Mouse (Mus musculus) cerebral cortex, adult 2 months (tissue): ENCODE results near the gene Syn2.

Experiments
- WGBS: fragments of 180-500 bp; shearing (Covaris S2); methylation state at CpG from one replicate; pipeline ENCODE4 v1.1.7; 2018; 5-methylcytosine and 5-hydroxymethylcytosine counted together

Syn2 gene

DNA sequence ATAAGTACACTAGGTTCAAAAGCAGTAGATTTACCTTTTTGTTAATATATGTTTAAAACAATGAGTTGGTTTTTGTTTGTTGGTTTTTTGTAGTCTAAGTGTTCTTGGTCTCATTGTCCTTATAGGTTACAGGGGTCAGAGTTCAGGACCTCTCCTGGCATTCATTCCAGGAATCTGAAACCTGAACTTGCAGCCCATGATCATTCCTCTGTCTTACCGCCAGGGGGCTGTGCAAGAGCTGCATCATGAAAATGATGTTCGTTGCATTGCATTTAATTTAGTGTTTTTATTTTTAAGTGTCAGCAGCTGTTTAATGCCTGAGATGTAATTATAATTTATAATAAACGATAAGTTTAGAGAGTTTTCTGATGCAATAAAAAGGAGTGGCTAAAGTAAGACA is 40.1 kb downstream of the Syn2 start:
- 24% methylated on average over 3 of the region's 3 CpGs for WGBS

DNA sequence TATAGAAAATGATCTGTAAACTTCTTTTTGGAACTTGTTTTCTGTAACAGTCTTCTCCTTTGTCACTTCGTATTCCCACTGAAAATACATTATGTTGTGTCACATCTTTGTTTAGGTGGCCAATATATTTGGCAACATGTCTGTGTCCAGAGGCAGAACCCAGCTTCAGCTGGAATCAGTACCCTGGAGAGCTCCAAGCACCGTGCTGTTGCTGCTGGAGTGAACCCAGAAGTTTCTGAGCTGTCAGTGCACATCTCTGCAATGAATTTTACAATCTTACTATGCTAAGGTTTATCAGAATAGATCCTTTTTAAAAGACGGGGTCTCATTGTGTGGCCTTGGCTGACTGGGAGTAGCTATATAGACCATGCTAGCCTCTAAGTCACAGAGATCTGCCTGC is 44.1 kb downstream of the Syn2 start:
- WGBS, result 28% methylated on average over 3 of the region's 3 CpGs

DNA sequence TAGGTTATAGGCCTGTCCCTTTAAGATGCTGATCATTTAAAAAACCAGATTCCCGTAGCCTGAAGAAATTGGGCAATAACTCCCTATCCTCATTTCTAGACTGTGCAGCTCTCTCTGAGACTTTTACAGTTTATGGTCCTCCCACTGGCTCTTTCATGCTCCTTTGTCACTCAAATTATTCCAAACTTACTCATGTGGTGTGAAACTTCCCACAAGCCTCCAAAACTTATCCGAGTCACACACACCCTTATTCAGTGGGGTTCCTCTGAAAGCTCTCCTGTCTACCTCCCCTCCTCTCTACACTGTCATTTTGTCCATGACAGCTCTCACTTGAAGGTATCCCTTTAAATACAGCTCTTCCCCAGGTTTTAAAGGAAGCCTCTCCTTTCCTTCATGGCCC is 46.4 kb downstream of the Syn2 start:
- WGBS, result 38% methylated on average over 2 of the region's 2 CpGs

DNA sequence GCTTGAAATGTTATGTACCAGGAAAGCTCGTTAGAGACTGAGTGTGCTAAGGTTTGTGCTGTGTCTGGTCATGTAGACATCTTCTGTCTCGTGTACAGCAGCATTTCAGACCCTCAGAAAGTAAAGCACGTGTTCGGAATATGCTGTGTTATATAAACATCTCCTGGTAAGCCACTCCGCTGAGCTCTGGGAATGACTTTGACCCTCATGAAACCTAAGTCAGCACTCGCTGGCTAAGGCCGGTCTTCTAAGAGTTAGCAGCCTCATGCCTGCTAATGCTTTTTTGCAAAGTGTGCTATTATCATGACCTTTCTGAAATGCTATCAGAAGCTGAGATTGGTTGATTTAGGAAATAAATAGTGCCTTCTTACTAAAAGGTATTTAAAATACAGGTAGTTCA is 56.4 kb downstream of the Syn2 start:
- WGBS, result 69% methylated on average over 7 of the region's 7 CpGs

DNA sequence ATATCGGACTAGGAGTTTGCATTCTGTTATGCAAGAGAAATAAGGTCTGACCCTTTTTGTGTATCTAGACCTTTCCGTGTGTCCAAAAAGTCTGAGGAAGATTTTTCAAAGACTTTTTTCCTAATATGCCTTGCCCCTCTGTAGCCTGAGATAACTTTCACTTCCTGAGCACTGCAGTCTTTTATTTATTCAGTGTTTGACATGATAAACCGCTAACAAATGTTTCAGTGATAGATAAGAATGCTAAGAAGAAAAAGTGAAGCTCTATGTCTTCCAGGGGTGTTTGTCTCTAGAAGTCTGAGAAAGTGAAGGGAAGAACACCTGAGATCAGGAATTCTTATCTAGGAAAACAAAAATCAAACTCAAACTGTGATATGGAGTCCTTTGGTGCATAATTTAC is 66.1 kb downstream of the Syn2 start:
- 77% methylated on average over 3 of the region's 3 CpGs for whole genome bisulfite sequencing

DNA sequence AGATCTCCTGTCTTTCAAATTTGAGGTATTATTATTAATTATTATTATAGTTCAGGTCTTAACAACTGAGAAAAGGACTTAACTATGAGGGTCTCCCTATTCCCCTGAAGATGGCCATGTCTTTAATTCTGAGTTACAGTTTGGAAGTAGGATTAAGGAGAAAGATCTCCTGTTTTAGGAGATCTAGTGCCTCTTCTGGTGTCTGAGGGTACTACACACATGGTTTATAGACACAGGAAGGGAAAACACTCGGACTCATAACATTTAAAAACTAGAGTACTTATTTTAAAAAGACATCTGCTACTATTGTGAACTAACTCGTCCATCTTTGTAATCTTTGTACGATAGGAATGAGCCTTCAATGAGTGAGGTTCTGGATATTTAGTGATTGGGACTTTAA is 68.3 kb downstream of the Syn2 start:
- WGBS, result 63% methylated on average over 3 of the region's 3 CpGs

DNA sequence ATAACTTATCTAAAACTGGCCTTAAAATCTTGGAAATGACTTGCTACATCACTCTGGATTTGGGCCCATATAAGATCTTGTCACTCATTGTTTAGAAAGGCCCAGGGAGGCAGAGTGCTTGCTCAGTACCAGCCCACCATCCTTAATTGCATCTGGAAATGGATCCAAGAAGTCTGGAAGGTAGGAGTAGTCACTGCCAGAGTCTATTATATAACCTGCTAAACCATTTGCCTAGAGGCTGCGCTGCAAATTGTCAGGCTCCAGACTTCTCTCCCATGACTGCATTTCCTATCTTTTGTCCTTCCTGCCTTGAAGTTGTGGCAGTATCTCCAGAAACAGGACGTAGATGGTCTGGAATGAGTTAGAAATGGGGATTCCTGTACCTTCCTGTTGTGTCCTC is 75.5 kb downstream of the Syn2 start:
- 23% methylated on average over 2 of the region's 2 CpGs for WGBS

DNA sequence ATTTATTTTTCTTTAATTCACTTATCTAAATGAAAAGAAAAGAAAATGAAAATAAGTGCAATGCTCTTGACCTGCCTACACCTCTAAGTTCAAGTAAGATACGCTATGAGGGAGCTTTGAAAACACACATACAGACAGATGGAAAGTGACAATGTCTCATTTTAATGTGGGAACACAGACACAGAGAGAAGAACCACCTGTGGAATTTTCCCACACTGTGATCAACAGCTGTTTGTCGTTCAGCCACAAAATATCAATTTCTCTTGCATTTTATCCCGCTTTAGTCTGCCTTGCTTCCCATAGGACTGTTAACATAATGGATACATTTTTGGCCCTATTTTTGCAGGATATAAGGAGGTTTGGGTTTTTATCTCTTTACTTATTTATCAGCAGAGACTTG is 76.1 kb downstream of the Syn2 start:
- WGBS, result 71% methylated on average over 3 of the region's 3 CpGs

DNA sequence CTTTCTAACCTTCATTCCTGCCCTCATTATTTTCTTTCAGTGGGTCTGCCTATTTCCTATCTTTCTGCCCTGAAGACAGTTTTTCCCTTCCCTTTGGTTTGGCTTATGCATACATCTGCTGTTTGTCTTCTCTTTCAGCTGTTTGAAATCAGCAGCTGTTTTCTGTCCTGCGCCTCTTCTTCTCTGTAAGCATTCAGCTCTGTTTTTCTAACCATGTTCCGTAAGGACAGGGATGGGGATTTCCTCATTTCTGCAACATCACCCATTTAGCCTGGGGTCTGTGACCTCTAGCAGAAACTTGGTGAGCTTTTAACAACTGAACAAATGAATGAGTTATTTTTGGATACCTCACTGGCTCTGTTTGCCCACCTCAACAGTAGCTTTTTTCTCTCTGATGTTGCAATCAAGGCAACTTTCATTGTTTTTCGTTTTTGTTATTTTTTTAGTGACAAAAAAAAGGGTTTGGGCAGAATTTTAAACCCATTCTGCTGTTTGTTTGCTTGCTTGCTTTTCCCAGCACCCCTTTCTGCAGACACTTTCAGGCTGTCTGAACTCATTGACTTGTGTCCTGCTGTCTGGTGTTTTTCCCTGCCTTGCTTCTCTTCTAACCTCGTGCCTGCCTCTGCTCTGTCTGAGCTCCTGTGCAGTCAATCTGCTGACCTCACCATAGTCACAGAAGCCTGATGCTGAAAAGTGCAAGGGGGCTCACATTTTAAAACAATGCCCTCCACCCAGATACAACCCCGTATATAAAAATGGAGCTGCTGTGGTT is 77.6 kb downstream of the Syn2 start:
- WGBS, result 63% methylated on average over 5 of the region's 5 CpGs

DNA sequence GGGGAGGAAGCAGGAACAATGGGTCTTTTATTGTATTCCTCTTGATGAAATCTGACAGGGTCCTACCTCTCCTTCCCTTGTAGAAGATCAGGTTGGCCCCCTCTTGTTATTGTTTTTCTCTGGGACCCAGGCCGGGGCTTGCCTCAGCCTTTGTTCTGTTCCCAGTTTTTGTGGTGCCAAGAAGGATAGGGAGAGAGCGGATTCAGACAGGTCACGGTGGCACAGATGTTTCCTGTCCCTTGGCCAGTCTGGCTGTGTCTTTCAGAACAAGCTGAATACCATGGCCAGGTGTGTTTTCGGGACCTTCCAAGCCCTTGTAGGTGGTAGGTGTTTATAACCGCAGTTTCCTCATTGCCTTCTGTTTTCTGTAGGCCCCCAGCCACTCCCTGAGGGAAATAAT is 78.4 kb downstream of the Syn2 start:
- WGBS, result 54% methylated on average over 5 of the region's 5 CpGs

DNA sequence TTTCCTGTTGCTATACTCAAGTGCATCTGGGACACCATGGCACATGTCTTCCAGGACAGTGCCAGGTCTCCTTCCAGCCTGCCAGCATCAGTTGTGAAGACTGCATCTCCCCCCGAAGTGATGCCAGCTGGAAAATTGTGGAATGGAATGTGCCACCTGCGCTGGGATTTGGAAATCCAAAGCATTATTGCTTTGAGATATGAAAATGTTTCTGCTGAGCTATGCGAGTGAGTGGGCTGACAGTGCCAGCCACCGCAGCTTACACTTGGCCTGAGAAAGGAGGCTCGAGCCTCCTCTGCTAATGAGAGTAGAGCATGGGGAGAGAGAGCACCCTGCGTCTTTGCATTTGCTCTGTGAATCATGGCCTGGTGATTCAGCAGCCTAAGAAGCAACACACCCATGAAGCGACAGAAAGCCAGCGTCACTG is 86.5 kb downstream of the Syn2 start:
- WGBS, result 38% methylated on average over 8 of the region's 8 CpGs

DNA sequence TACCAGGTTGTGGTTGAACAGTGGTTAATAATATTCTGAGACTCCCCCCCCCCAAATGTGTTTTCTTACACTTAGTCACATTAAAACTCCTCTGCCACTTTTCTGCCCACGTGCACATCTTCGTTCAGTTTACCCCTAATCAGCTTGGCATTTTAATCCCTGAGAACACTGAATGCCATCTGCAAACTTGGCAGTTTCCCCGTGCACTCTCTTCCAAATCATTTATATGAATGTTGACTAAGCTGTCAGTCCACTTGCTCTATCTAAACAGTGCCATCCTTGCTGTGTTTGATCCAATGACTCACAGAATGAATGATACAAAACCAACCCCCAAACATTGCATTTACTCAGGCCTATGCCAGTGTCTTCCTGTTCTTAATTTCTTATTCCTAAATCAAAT is 90.8 kb downstream of the Syn2 start:
- 23% methylated on average over 3 of the region's 3 CpGs for WGBS

DNA sequence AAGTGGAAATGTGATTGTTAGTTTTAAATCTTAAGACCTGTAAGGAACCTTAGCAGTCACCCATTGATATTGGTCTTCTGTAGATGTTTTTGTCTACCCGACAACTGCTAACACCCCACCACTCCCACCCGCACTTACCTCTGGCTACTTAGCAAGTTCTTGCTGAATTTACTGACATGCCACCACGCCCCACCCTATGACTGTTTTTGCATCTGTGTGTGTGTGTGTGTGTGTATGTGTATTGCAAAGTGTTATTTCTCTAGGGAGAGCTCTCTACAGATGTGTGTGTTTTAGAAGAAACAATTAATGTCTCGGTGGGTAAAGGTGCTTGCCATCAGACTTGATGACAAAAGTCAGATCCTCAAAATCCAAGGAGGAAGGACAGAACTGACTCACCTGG is 92.3 kb downstream of the Syn2 start, which contains the start of gene Gm17482:
Gm17482 (plus strand) TSS at position 301 of the 400 bp plus-strand sequence.
- 77% methylated on average over 4 of the region's 4 CpGs for WGBS

DNA sequence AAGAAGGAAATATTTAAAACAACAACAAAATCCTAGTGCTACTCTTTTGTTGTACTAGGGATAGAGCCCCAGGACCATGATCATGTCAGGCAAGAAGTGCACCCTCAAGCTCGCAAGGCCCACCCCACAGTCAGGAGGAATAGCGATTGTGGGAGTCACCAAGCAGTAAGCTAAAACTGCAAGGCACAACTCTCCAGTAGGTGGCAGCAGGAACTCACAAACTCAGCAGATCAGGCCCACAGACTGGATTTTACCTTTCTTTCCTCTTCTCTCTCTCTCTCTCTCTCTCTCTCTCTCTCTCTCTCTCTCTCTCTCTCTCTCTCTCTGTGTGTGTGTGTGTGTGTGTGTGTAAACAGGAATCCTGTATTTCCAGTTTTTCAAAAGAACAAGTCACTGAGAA is 92.8 kb downstream of the Syn2 start:
- WGBS, result 7% methylated on average over 2 of the region's 2 CpGs

DNA sequence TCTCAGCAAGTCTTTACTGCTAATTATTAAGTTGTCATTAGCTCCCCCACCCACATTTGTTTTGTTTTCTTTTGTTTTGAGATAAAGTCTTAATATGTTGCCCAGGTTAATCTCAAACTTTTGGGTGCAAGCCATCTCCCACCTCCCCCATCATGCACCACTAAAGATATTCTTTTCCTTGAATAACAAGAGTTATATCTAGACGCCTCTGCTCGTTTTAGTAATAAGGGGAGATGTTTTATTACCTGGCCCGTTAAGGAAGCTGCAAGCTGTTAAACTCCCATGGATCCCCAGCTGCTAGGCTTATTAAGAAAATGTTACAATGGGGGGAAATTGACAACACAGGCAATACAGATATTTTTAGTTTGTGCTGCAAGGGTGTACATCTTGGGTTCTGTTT is 95.9 kb downstream of the Syn2 start:
- 56% methylated on average over 3 of the region's 3 CpGs for WGBS

DNA sequence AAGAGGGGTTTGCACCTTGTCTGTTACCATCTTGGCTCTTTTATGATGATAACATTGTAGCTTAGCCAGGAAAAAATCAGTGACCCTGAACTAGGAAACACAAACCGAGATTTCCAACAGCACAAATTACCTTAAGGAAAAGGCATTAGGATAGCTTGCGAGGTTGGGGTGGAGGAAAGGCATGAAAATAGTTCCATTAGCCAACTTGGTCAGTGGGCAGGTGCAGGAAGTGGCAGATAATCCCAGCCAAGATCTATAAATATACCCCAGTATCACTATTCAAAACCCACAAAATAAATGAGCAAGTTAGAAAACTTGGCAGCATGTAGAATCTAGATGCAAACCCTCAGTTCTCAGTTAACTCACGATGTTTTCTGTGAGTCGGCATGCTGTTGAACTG is 97.1 kb downstream of the Syn2 start:
- WGBS, result 32% methylated on average over 4 of the region's 4 CpGs

DNA sequence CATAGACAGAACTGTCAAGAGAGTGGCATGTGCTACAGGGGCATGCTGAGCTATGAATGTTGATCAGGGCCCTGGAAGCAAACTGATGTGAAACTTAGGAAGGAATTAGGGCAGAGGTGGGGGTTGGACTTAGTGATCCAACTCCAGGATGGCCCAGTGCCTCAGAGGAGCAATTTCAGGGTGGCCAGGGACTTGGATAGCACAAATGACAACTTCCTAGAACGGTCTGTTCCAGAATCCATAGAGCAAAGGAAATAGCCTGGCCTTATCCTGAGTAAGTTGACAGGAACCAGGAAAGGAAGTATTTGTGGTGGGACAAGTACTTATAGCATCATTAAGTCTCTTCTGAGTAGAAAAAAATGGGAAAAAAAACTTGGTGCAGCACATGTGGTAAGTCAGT is 97.9 kb downstream of the Syn2 start:
- 68% methylated on average over 1 of the region's 1 CpGs for WGBS

DNA sequence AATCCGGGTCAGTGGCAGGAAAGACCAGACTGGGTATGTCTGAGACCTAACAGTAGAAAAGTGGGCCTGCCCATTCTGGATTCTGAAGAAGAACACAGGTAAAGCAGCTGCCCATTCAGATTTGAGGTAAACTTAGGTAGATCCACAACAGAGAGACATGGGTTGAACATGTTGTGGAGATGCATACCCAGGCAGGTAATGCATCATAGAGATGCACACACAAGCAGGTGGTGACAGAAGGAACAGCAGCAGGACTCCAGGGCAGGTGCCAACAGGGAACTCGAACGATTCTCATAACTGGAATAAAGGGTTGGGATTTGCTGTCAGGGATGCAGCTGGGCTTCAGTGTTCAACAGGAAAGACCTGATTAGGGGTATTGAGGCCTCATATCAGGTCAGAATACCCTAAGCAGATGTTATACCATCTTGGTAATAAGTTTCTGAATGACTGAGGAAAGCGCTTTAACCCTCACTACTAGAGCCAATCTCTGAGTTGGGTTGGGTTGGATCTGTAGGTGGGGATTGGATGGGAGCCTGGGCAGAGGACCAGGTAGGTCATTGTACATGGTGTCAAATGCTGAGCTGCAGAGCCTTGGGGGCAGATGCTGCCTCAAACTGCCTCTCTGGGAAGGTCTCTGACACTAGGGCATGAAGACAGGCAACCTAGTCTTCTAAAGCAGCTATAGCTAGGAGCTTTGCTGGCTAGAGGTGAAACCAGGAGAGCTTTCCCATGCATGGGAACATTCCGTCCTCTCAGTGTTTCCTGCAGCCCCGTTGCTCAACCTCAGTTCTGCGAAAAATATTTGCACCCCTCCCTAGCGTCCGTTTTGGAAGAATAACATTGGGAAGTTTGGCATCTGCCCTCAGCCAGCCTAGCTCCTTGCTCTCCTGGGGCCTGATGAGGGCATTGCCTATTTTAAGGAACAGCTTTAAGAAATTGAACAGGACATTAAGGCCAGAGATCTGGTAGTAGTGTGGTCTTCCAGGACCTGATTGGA is 103.6 kb downstream of the Syn2 start:
- 61% methylated on average over 9 of the region's 9 CpGs for WGBS

DNA sequence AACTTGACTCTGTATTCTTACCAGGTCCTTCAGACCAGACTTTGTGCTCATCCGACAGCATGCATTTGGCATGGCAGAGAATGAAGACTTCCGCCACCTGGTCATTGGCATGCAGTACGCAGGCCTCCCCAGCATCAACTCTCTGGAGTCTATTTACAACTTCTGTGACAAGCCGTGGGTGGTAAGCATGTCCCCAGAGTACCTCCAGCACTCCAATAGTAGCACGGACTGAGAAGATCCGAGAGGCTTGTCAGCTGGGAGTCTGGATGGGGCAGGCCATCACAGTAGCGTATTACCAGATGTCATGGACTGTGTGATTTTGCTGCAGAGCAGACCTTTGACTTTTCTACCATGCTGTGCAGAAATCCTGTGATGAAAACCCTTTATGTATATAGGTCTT is 104.6 kb downstream of the Syn2 start:
- 38% methylated on average over 7 of the region's 7 CpGs for WGBS

DNA sequence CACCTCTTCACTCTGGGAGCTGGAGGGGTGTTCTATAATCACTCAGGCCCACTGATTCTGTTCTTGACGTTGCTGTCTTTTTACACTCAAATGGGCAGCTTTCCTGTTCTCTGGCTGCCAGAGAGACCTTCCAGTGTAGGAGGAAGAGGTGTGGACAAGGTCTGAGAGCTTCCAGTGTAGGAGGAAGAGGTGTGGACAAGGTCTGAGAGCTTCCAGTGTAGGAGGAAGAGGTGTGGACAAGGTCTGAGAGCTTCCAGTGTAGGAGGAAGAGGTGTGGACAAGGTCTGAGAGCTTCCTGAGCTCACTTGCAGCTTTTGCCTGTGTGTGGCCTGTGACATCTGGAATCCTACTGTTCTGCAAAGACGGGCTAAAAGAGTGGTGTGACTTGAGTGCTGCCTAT is 105.7 kb downstream of the Syn2 start:
- 32% methylated on average over 2 of the region's 2 CpGs for WGBS

DNA sequence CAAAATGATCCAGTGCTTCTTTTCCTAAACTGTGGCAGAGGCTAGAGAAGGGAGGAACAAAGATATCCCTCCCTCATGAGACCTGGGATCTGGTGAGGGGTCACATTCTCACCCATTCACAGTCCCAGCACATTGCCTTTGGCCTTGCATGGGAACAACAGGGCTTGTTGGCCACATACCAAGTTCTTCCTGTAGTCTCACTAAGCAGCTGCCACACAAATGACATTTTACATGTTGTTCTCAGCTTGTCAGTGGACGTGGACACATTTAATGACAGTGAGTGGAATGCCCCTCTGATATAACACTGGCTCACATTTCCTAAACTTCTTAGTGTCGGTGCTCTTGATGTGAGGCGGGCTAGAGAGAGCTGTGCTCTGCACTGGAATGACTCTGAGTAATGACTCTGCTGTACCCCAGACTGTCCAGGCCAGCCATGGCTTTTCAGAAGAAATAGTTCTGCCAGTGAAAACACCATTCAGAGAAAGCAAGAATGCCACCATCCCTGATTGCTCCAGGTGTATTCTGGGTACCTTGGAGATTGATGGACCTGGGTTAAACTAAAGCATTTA is 106.5 kb downstream of the Syn2 start:
- WGBS, result 79% methylated on average over 3 of the region's 3 CpGs

DNA sequence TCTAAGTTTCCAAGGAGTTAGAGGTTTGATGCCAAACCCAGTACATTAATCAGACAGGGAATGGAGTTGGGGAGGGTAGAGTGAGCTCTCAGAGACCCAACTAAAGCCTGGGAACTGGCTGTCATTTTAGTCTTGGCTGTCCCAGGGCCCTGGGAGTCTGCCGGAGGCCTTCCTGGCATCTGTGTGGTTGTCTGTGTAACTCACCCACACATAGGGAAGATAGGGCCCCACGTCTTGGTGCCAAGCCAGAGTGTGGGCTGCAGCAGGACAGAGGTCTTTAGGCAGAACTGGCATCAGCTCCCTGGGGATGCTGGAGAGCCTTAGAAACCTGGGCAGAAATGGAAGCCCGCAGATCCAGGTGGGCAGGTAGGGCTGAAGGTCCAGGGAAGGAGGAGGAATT is 107.2 kb downstream of the Syn2 start:
- WGBS, result 50% methylated on average over 3 of the region's 3 CpGs

DNA sequence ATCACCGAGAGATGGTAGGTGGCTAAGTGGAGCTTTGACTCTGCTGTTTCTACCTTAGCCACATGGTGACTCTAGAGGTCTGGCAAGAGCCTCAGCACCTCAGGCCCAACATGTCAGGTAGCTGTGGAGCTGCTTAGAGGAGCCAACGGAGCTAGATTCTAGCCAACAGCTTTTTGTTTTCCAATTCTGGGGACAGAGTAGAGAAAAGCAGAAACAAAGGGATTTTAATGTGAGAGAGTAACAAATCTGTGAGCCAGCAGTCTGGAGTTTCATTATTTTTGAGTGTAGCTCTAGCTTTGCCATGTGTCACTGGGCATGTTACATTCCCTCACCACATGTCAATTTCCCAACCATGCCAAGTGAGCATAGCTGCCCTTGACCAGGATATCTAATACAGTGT is 109.5 kb downstream of the Syn2 start:
- WGBS, result 53% methylated on average over 2 of the region's 2 CpGs
